In the genomic region with DNA sequence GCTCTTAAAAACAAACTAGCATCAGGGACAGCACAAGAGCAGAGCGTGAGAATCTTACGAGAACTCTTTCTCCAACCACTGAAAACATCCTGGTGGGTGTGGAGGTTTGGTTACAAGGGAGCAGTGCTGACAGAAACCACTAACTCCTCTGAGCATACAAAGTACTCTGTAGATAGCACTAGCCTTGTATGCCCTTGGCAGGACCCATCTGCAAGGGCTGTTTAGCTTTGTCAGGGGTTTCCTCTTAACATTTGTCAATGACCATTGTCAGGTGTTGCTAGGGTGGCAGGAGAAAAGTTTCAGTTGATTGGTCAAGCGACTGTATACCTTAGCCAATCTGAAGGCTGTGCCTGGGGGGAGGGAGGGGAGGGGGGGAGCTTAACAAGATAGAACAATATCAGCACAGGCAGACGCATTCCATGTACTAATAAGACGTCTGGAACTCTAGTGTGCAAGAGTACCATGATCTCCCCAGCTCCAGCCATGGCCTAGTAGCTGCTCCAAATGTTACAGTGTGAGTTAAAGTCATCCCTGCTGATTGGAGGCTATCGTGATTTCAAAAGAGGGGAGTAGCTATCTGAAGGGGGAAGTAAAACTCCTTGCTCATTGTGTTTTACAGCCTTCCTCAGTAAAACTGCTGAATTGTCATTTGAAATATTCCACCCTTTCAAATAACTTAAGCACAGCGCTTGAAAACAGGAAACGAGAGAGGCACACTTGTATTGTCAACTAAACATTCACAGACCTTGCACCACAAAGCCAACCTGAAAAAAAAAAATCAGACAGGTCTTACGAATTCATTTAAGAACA, we compare ENCODE assay signal across 8 mouse cellular contexts.
DNase-seq lines count a peak whose midpoint lies in the region; ATAC-seq and TF ChIP-seq lines count a peak whose summit lies in the region.

No protein-coding gene starts in this region.

- DNase-seq in thymus, adult 2 months: peak; percentile 15
- DNase-seq in thymus, adult 18-20 months: no peak
- DNase-seq in forelimb bud, embryonic 11.5 days (ENCODE audit: low read depth, low spot score): peak; percentile 51
- DNase-seq in left cerebral cortex, postnatal 25 days (ENCODE audit: low spot score in 2 of 2): no peak
- no peak for DNase-seq in ovary, postnatal 10 days (ENCODE audit: low spot score)
- DNase-seq in layer of hippocampus, adult 8-10 months (ENCODE audit: low spot score in 2 of 2): no peak

- 14% methylated on average over 9 of the region's 9 CpGs for WGBS in thymus, adult 2 months
- 22% methylated on average over 9 of the region's 9 CpGs for WGBS in liver, embryonic 12.5 days (ENCODE audit: insufficient replicate concordance)
- 31% methylated on average over 9 of the region's 9 CpGs for WGBS in neural tube, embryonic 15.5 days

- TF ChIP-seq CTCF in thymus, adult 2 months (IDR thresholded peaks at IDR 0.05; ENCODE audit: borderline replicate concordance, control insufficient read depth, extremely low read depth, insufficient read depth, low read length, poor library complexity): no peak

- intact Hi-C loops in left cerebral cortex, postnatal 25 days (cut with DNase I): no loop called here

- no peaks in the 10 kb centered on the region for H3K9me3 ChIP-seq in liver, embryonic 12.5 days (replicated peaks)
- no peaks in the 10 kb centered on the region for H3K9me3 ChIP-seq in neural tube, embryonic 15.5 days (replicated peaks)

- H3K9ac ChIP-seq in liver, embryonic 12.5 days: no peak overlapping the region
- H3K9ac ChIP-seq in neural tube, embryonic 15.5 days (replicated peaks): no peak overlapping the region

- H3K4me3 ChIP-seq in thymus, adult 2 months (ENCODE audit: control insufficient read depth, insufficient read depth, low read length): no peak overlapping the region
- H3K4me3 ChIP-seq in liver, embryonic 12.5 days: no peak overlapping the region
- no peak overlapping the region for H3K4me3 ChIP-seq in neural tube, embryonic 15.5 days (replicated peaks)

- H3K27me3 ChIP-seq in thymus, adult 2 months (ENCODE audit: control insufficient read depth, insufficient read depth, low read length): no peaks in the 10 kb centered on the region
- H3K27me3 ChIP-seq in liver, embryonic 12.5 days (replicated peaks): no peaks in the 10 kb centered on the region
- no peaks in the 10 kb centered on the region for H3K27me3 ChIP-seq in neural tube, embryonic 15.5 days (replicated peaks)

- peaks cover 6% of the 10 kb centered on the region for H3K4me1 ChIP-seq in thymus, adult 2 months (replicated peaks; ENCODE audit: control insufficient read depth, insufficient read depth, low read length)
- peaks cover 7% of the 10 kb centered on the region; the same call in 1 of the 2 replicates for H3K4me1 ChIP-seq in liver, embryonic 12.5 days
- H3K4me1 ChIP-seq in neural tube, embryonic 15.5 days: 0 out of 2 replicates have a peak, but pooled peaks cover 11% of the 10 kb centered on the region

- peak overlapping the region; percentile 75; the same call in 1 of the 2 replicates for H3K27ac ChIP-seq in thymus, adult 2 months (ENCODE audit: control insufficient read depth, insufficient read depth, low read length)
- peak overlapping the region; percentile 45; the same call in 1 of the 2 replicates for H3K27ac ChIP-seq in liver, embryonic 12.5 days
- H3K27ac ChIP-seq in neural tube, embryonic 15.5 days (replicated peaks): no peak overlapping the region

- peak; percentile 61 for ATAC-seq in liver, embryonic 12.5 days
- peak; percentile 66 for ATAC-seq in neural tube, embryonic 15.5 days (ENCODE audit: low FRiP score)

- no peaks in the 10 kb centered on the region for H3K36me3 ChIP-seq in thymus, adult 2 months (ENCODE audit: control insufficient read depth, insufficient read depth, low read length)
- H3K36me3 ChIP-seq in liver, embryonic 12.5 days: no peaks in the 10 kb centered on the region
- no peaks in the 10 kb centered on the region for H3K36me3 ChIP-seq in neural tube, embryonic 15.5 days

- H3K4me2 ChIP-seq in liver, embryonic 12.5 days: no peak overlapping the region
- no peak overlapping the region for H3K4me2 ChIP-seq in neural tube, embryonic 15.5 days

- no peak for TF ChIP-seq POLR2A in thymus, adult 2 months (IDR thresholded peaks at IDR 0.05; ENCODE audit: control insufficient read depth, extremely low read depth, insufficient read depth, low read length, poor library complexity)

Comparison
In these comparisons a context has a peak if more than half of its experiments do, and no peak if none do; other contexts are left out.
1. DNase-seq: peak in thymus, adult 2 months (single experiment) and forelimb bud, embryonic 11.5 days (single experiment); none in thymus, adult 18-20 months (0 of 2), left cerebral cortex, postnatal 25 days (0 of 2), ovary, postnatal 10 days (single experiment) and layer of hippocampus, adult 8-10 months (0 of 2).